Mouse (Mus musculus) stomach, embryonic 15.5 days (tissue): ENCODE results near the gene Xylt2. TPM values are rescaled to one million over a fixed set of nuclear protein-coding genes. Genes with fewer than 3 reads are reported as not detected.
A peak's percentile ranks its signal among the peaks of the same experiment; 100 is the strongest.
"Not testable (repeated sequence)": the region's sequence is repeated elsewhere in the genome, so short reads cannot be mapped to it uniquely, and the experiment has no call there.

Experiments used
- ATAC-seq: fragments of 200-750 bp; cut with Nextera tagmentation; 2 replicates; pipeline ENCODE4 v1.8.0; 2017; ENCODE audit warnings: low read depth, moderate number of reproducible peaks, moderate TSS enrichment; ENCODE audit not compliant: insufficient read depth, low FRiP score
- H3K27ac ChIP-seq: fragments of 300-500 bp; sonication (generic); 2 replicates; pipeline ENCODE4 v1.5.1; 2015; ENCODE audit warnings: mild to moderate bottlenecking, inconsistent platforms
- H3K27me3 ChIP-seq: fragments of 300-500 bp; sonication (generic); replicated peaks from 2 replicates; pipeline ENCODE4 v1.6.1; 2015; ENCODE audit warnings: inconsistent platforms
- H3K36me3 ChIP-seq: fragments of 300-500 bp; sonication (generic); 2 replicates; pipeline ENCODE4 v1.6.1; 2015; ENCODE audit warnings: inconsistent platforms
- H3K4me1 ChIP-seq: fragments of 300-500 bp; sonication (generic); 2 replicates; pipeline ENCODE4 v1.6.1; 2015; ENCODE audit warnings: inconsistent platforms
- H3K4me2 ChIP-seq: fragments of 300-500 bp; sonication (generic); 2 replicates; pipeline ENCODE4 v1.6.1; 2015; ENCODE audit warnings: mild to moderate bottlenecking, inconsistent platforms
- H3K4me3 ChIP-seq: fragments of 300-500 bp; sonication (generic); replicated peaks from 2 replicates; pipeline ENCODE4 v1.5.1; 2015; ENCODE audit warnings: inconsistent platforms
- H3K9ac ChIP-seq: fragments of 300-500 bp; sonication (generic); 2 replicates; pipeline ENCODE4 v1.6.1; 2015; ENCODE audit warnings: inconsistent platforms
- H3K9me3 ChIP-seq: fragments of 300-500 bp; sonication (generic); 2 replicates; pipeline ENCODE4 v1.6.1; 2016; ENCODE audit warnings: inconsistent platforms
- WGBS: fragments of 180-500 bp; shearing (Covaris S2); methylation state at CpG from one replicate; pipeline ENCODE4 v1.1.7; 2015; 5-methylcytosine and 5-hydroxymethylcytosine counted together
- polyA plus RNA-seq: library from polyadenylated mRNA; unstranded; fragments of >200 nt; fragmentation: Nextera tagmentation; extraction: Ambion mirVana; gene quantifications from 2 replicates; pipeline ENCODE4 v1.2.1, GENCODE M21; 2015

Gene Xylt2
- polyA plus RNA-seq, 1 experiment from 2014 or later, result 19.3 TPM

DNA sequence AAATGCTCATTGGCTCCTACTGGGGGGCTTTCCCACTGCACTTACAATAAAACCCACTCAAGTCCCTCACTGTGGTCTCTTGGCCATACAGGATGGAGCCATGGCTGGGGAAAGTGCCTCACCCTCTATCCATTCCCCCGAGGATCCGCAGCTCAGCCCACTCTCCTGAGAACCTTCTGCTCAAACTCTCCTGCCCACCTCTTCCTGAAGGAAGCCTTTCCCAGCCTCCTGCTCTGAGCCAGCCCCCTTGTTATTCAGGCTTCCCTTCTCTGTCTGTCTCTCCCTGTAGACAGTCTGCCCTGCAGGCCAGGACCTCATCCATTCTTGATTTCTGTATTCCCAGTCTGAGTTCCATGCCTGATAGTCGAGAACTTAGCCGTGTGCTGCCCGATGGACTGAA, 2.3 kb downstream of the Xylt2 start:
- no peak for ATAC-seq
- no peak overlapping the region for H3K9ac ChIP-seq
- WGBS, result 74% methylated on average over 5 of the region's 5 CpGs
- H3K4me2 ChIP-seq, result no peak overlapping the region
- H3K4me1 ChIP-seq, result peaks cover 30% of the 10 kb centered on the region
- H3K4me3 ChIP-seq, result no peak overlapping the region
- H3K27ac ChIP-seq, result no peak overlapping the region
- no peaks in the 10 kb centered on the region for H3K27me3 ChIP-seq
- H3K9me3 ChIP-seq, result no peaks in the 10 kb centered on the region
- H3K36me3 ChIP-seq, result peaks cover 3% of the 10 kb centered on the region

DNA sequence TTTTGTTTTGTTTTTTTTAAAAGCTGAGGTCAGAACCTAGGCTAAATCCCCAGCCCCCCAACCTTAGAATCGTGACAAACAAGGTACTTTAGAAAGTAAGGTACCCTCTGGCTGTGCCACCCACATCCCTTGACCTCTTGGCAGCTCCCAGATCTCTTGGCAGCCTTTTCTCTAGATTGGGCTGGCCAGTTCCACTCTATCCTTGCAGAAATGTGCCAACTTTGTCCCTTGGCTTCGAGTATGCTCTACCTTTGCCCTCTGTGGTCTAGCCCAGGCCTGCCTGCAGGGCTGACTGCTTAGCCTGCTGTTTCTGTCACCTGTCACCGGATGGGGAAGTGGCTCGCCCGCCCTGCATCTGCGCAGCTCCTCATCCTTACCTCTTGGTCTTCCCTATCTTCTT, 12.0 kb downstream of the Xylt2 start:
- Histone ChIP-seq H3K4me1 (no peaks in the 10 kb centered on the region), H3K27me3 (no peaks in the 10 kb centered on the region), H3K4me2 (no peak overlapping the region), H3K27ac (no peak overlapping the region), H3K4me3 (no peak overlapping the region), H3K36me3 (peaks cover 75% of the 10 kb centered on the region), H3K9ac (no peak overlapping the region), H3K9me3 (no peaks in the 10 kb centered on the region)
- no peak for ATAC-seq
- 92% methylated on average over 6 of the region's 6 CpGs for WGBS

DNA sequence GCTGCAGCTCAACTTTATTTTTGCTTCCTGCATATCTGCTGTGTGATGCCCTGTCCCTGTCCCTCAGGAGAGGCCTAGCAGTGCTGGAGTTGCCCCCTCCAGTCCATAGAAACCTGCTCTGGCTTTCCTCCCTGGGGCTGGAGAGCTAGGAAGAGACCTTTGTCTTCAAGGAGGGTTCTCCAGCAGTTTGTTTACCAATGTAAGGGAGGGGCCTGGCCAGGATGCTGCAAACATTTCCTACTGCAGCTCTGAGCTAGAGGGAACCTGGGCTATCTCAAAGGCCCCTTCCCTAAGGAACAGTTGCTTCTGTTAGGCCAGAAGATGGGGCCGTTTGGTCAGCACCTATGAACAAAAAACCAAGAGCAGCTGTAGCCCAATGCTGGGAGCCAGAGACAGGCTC, 16.0 kb downstream of the Xylt2 start:
- no peak overlapping the region for H3K4me3 ChIP-seq
- no peaks in the 10 kb centered on the region for H3K4me1 ChIP-seq
- no peak overlapping the region for H3K9ac ChIP-seq
- no peaks in the 10 kb centered on the region for H3K27me3 ChIP-seq
- no peaks in the 10 kb centered on the region for H3K9me3 ChIP-seq
- H3K27ac ChIP-seq, result no peak overlapping the region
- no peak for ATAC-seq
- peaks cover 42% of the 10 kb centered on the region for H3K36me3 ChIP-seq
- 57% methylated on average over 1 of the region's 1 CpGs for WGBS
- H3K4me2 ChIP-seq, result no peak overlapping the region

DNA sequence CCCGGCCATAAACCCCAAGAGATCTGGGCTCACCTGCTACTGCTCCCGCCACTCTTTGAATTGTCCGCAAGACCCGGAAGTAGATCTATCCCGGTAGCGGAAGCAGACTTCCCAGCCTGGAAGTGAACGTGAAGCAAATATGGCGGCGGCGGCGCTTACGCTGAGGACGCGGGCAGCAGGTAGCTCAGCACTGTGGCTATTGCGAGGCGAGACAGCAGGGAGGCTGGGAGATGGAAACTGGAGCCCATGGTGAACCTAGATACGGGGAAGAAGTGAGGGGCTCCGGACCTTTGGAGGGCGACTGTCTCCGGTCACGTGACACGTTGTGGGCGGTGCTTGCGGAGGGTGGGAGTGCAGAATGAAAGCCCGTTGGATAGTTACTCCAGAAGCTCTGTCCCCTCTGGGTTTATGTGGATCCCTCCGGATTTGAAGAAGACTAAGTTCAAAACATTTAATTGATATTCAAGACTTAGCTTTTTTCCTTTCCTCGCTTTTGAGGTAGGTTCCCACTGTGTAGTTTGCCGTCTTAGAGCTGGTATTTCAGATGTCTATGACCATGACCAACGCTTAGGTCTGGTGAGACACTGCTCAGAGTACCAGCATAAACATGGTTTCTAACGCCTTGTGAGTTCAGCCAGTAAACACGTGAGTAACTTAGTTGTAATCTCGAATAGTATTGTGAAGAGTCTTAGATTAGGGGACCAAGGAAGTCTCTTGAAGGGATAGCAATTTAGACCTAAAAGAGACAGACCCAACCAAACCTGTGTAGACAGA, 23.5 kb downstream of the Xylt2 start, which contains the start of the genes Mrpl27 and Eme1:
TSS of gene Mrpl27 (plus strand) at position 105 of the 774 bp plus-strand sequence.
TSS of gene Eme1 (minus strand) at position 302 of the 774 bp plus-strand sequence.
- Histone ChIP-seq H3K27me3 (no peaks in the 10 kb centered on the region), H3K4me3 (peak within 1 kb of the TSS; percentile 81), H3K9me3 (no peaks in the 10 kb centered on the region), H3K36me3 (peaks cover 7% of the 10 kb centered on the region; the same call in 1 of the 2 replicates), H3K27ac (peak within 1 kb of the TSS; percentile 97), H3K9ac (peak within 1 kb of the TSS; percentile 61), H3K4me2 (peak within 1 kb of the TSS; percentile 82), H3K4me1 (peaks cover 7% of the 10 kb centered on the region; the same call in 1 of the 2 replicates)
- WGBS, result 1% methylated on average over 32 of the region's 32 CpGs
- peak; percentile 87 for ATAC-seq

DNA sequence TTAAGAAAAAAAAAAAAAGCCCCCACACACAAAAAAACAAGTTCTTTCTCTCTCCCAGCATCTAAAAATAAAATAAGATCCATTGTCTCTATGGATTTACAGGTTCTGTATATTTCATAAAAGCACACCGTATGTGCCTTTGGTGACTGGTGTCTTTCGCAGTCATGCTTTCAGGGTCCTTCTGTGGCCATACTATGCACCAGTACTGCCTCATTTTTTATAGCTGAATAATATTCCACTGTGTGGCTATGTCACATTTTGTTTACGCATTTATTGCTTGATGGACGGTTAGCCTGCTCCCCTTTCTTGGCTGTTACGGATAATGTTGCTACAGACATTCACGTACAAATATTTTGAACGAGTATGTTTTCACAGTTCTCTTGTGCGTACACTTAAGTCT, 24.3 kb downstream of the Xylt2 start:
- H3K27me3 ChIP-seq, result no peaks in the 10 kb centered on the region
- 43% methylated on average over 8 of the region's 8 CpGs for WGBS
- H3K4me2 ChIP-seq, result peak overlapping the region; percentile 82
- H3K4me3 ChIP-seq, result peak overlapping the region; percentile 81
- no peak overlapping the region for H3K27ac ChIP-seq
- peaks cover 7% of the 10 kb centered on the region; the same call in 1 of the 2 replicates for H3K4me1 ChIP-seq
- peaks cover 7% of the 10 kb centered on the region; the same call in 1 of the 2 replicates for H3K36me3 ChIP-seq
- ATAC-seq, result no peak
- no peaks in the 10 kb centered on the region for H3K9me3 ChIP-seq
- H3K9ac ChIP-seq, result no peak overlapping the region; the same call in 1 of the 2 replicates

DNA sequence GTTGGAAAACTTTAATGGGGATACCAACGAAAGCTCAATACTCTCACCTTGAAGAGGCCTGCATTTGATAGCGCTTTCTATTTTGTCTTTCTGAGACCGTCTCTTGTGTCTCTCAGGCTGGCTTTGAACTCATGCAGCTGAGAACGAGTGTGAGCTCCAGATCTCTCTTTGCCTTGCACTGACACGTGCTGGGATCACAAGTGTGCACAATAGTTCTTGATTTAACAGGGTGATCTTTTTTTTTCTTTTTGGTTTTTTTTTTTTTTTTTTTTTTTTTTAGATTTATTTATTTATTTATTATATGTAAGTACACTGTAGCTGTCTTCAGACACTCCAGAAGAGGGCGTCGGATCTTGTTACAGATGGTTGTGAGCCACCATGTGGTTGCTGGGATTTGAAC, 26.1 kb downstream of the Xylt2 start:
- H3K9ac ChIP-seq, H3K4me2 ChIP-seq, H3K4me1 ChIP-seq, ATAC-seq, H3K27ac ChIP-seq, H3K27me3 ChIP-seq, H3K9me3 ChIP-seq, H3K4me3 ChIP-seq: not testable (repeated sequence)
- peaks cover 22% of the 10 kb centered on the region for H3K36me3 ChIP-seq
- 95% methylated on average over 7 of the region's 7 CpGs for WGBS

DNA sequence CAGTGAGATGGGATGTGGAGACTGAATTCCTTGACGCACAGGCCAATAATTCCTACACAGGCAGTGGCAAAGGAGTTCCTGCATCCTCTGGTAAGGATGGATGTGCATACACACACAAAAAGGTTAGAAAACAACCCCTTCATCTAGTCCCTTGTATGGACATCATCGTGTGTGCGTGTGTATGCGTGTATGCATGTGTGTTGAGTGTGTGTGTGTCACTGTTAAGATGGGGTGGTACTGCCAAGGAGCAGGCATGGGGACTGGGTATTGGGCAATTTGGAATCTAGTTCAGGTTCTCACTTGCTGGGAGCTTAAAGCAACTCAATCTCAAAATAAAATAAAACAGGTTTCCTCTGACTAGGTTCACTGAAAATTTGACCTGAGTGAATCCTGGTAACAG, 30.9 kb downstream of the Xylt2 start:
- Histone ChIP-seq H3K36me3 (peaks cover 66% of the 10 kb centered on the region), H3K4me1 (no peaks in the 10 kb centered on the region), H3K9ac (no peak overlapping the region), H3K9me3 (no peaks in the 10 kb centered on the region), H3K27me3 (no peaks in the 10 kb centered on the region), H3K4me3 (no peak overlapping the region), H3K27ac (no peak overlapping the region), H3K4me2 (no peak overlapping the region)
- 93% methylated on average over 4 of the region's 4 CpGs for WGBS
- ATAC-seq, result no peak

DNA sequence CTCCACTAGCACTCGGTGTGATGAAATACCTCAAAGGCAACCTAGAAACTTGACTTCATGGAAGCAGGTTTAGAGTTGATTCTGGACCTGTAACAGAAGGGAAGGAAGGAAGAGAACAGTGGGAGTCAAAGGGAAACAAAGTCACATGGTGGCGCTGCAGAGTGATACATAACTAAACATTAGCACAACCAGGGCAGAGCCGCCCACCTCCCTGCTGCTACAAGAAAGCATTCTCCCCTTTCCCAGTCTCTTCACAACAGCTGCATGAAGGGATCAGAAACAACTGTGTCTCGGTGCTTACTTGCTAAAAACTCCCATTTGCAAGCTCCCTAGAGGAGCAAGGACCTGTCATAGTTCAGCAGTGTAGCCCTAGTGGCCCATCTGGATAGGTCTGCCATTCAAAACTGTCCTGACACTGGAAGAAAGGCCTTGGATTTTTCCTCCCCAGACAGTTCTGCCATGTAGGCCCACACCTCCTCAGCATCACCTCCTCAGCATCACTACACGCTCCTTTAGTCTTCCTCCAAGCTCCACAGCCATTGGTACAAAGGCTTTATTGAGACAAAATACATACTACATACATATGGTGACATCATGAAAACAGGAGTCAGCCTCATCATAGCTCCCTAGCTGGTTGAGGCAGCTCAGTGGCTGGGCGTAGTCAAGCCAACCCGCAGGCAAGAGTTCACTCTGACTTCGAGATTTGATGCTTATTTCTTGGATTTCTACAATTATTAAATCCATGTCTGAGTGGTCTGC, 32.7 kb downstream of the Xylt2 start:
- 86% methylated on average over 8 of the region's 8 CpGs for whole genome bisulfite sequencing
- Histone ChIP-seq H3K36me3 (peaks cover 79% of the 10 kb centered on the region), H3K4me3 (no peak overlapping the region), H3K27me3 (no peaks in the 10 kb centered on the region), H3K9ac (no peak overlapping the region), H3K9me3 (no peaks in the 10 kb centered on the region), H3K27ac (no peak overlapping the region), H3K4me1 (no peaks in the 10 kb centered on the region), H3K4me2 (no peak overlapping the region)
- no peak for ATAC-seq

DNA sequence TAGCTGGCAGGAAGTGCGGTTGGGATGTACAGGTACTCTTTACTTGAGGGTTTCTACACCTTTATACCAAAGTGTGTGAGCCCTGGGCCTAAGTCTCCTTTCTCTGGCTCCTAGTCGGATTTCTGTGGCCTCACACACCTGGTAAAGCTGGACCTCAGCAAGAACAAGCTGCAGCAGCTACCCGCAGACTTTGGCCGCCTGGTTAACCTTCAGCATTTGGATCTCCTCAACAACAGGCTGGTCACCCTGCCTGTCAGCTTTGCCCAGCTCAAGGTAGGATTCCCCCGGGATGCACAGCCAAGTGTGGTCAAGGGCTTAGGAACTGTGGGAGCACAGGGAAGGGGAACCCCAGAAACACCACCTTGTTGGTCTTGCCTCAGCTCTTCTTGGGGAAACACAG, 42.9 kb downstream of the Xylt2 start:
- Histone ChIP-seq H3K36me3 (peaks cover 61% of the 10 kb centered on the region), H3K4me3 (no peak overlapping the region), H3K9me3 (no peaks in the 10 kb centered on the region), H3K4me2 (no peak overlapping the region), H3K9ac (no peak overlapping the region), H3K27me3 (no peaks in the 10 kb centered on the region), H3K4me1 (peaks cover 5% of the 10 kb centered on the region; the same call in 1 of the 2 replicates), H3K27ac (no peak overlapping the region)
- 91% methylated on average over 5 of the region's 5 CpGs for WGBS
- no peak for ATAC-seq

DNA sequence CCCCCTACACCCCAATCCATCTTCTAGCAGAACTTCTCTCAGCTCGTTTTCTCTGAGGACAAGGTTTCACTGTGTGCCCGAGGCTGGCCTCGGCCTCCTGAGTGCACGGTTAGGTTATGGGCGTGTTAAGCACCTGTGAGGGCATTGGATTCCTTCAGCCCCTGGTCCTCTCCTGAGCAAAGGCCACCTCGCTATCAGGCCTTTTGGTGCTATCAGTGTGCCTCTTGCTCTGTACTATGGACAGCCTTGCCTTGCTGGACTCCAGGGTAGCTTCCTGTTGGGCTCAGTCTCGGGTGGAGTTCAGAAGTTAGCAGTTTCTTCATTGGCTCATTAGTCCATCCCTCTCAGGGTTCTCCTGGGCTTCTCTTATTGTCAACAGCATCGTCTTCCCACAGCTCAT, 44.3 kb downstream of the Xylt2 start:
- Histone ChIP-seq H3K27ac (no peak overlapping the region), H3K9me3 (no peaks in the 10 kb centered on the region), H3K9ac (no peak overlapping the region), H3K27me3 (no peaks in the 10 kb centered on the region), H3K36me3 (peaks cover 49% of the 10 kb centered on the region), H3K4me3 (no peak overlapping the region), H3K4me1 (peaks cover 5% of the 10 kb centered on the region; the same call in 1 of the 2 replicates), H3K4me2 (no peak overlapping the region)
- WGBS, result 86% methylated on average over 8 of the region's 8 CpGs
- no peak for ATAC-seq

DNA sequence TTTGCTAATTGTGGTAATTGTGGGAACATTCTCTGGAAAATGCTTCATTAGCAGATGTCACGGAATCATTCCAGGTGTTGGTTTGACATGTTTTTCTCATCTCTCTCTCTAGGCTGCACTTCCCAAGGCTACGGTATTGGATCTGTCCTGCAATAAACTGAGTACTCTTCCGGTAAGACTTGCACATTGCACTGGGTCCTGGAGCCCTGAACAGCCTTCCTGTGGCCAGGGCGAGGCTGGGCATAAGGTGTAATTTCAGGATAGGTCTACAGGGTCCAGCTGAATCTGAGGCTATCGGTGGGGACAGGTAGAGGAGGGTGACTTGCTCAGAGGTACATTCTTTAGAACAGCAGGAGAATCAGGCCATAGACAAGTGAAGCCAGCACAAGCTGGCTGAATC, 45.3 kb downstream of the Xylt2 start:
- Histone ChIP-seq H3K9me3 (no peaks in the 10 kb centered on the region), H3K4me2 (peak overlapping the region; percentile 78; the same call in 1 of the 2 replicates), H3K36me3 (peaks cover 39% of the 10 kb centered on the region), H3K27me3 (no peaks in the 10 kb centered on the region), H3K9ac (no peak overlapping the region), H3K4me3 (no peak overlapping the region), H3K27ac (no peak overlapping the region), H3K4me1 (peaks cover 5% of the 10 kb centered on the region; the same call in 1 of the 2 replicates)
- no peak for ATAC-seq
- WGBS, result 91% methylated on average over 5 of the region's 5 CpGs
